Mouse (Mus musculus) liver, adult 2 months (tissue): ENCODE results near the gene Krt80. TPM values are rescaled to one million over a fixed set of nuclear protein-coding genes. Genes with fewer than 3 reads are reported as not detected.

Experiments
- DNase-seq: peaks from one replicate; pipeline ENCODE4 v3.0.0-alpha.2; 2011; ENCODE audit warnings: low read depth, low spot score; ENCODE audit errors: extremely low read depth
- H3K27ac ChIP-seq: fragments of 200-500 bp; replicated peaks from 2 replicates; pipeline ENCODE4 v1.5.1; 2012; ENCODE audit warnings: low read depth, mild to moderate bottlenecking, control low read depth, inconsistent platforms, low read length; ENCODE audit not compliant: insufficient read depth
- H3K27me3 ChIP-seq: fragments of 200-500 bp; 2 replicates; pipeline ENCODE4 v1.6.1; 2012; ENCODE audit warnings: mild to moderate bottlenecking, moderate library complexity, low read length, inconsistent platforms; ENCODE audit not compliant: control insufficient read depth, insufficient read depth
- H3K36me3 ChIP-seq: fragments of 200-500 bp; 2 replicates; pipeline ENCODE4 v1.6.1; 2012; ENCODE audit warnings: low read length, inconsistent platforms; ENCODE audit not compliant: control insufficient read depth, insufficient read depth
- H3K4me1 ChIP-seq: fragments of 200-500 bp; 2 replicates; pipeline ENCODE4 v1.6.1; 2011; ENCODE audit warnings: low read length; ENCODE audit not compliant: control insufficient read depth, insufficient read depth
- H3K4me3 ChIP-seq: fragments of 200-500 bp; 2 replicates; pipeline ENCODE4 v1.5.1; 2011; ENCODE audit warnings: low read depth, mild to moderate bottlenecking, control low read depth, low read length, moderate library complexity; ENCODE audit not compliant: insufficient read depth
- H3K79me2 ChIP-seq: fragments of 200-500 bp; 2 replicates; pipeline ENCODE4 v1.6.1; 2012; ENCODE audit warnings: inconsistent platforms, mild to moderate bottlenecking, low read length, moderate library complexity; ENCODE audit not compliant: control insufficient read depth, insufficient read depth
- H3K9ac ChIP-seq: fragments of 200-500 bp; 2 replicates; pipeline ENCODE4 v1.6.1; 2012; ENCODE audit warnings: low read depth, mild to moderate bottlenecking, control low read depth, inconsistent platforms, low read length
- CTCF ChIP-seq: fragments of 200-500 bp; IDR thresholded peaks from 2 replicates; pipeline ENCODE4 v1.5.1; 2011; ENCODE audit warnings: low read depth, low read length, control low read depth
- POLR2A ChIP-seq: fragments of 200-500 bp; IDR thresholded peaks from 2 replicates; pipeline ENCODE4 v1.6.1; 2011; ENCODE audit warnings: low read length, control low read depth; ENCODE audit not compliant: insufficient read depth; ENCODE audit errors: extremely low read depth
- WGBS: fragments of 180-500 bp; shearing (Covaris S2); methylation state at CpG from one replicate; pipeline ENCODE4 v1.1.7; 2018; 5-methylcytosine and 5-hydroxymethylcytosine counted together
- polyA plus RNA-seq: library from polyadenylated mRNA; depleted of rRNA; stranded (reverse); fragments of >200 nt; gene quantifications from 2 replicates; pipeline ENCODE4 v1.2.3, GENCODE M21; 2012
- total RNA-seq: library from RNA; depleted of rRNA; stranded (reverse); fragments of >200 nt; gene quantifications from 2 replicates; pipeline ENCODE4 v1.2.3, GENCODE M21; 2014

Gene Krt80
- total and polyA plus RNA-seq, 2 experiments = 0.09 to 0.46 TPM

GRCm38 (mm10) chr15:101315378-101315777, 54.6 kb downstream of the Krt80 start:
- no peaks in the 10 kb centered on the region for H3K4me1 ChIP-seq
- TF ChIP-seq CTCF (no peak), POLR2A (no peak)

GRCm38 (mm10) chr15:101312006-101312405, 58.0 kb downstream of the Krt80 start:
- no peaks in the 10 kb centered on the region for H3K4me1 ChIP-seq
- WGBS = 88% methylated on average over 6 of the region's 6 CpGs
- H3K27ac ChIP-seq = no peak overlapping the region
- TF ChIP-seq POLR2A (no peak), CTCF (no peak)
- no peaks in the 10 kb centered on the region for H3K36me3 ChIP-seq
- no peaks in the 10 kb centered on the region for H3K79me2 ChIP-seq
- H3K27me3 ChIP-seq = no peaks in the 10 kb centered on the region
- no peak overlapping the region for H3K4me3 ChIP-seq
- no peak for DNase-seq
- no peak overlapping the region for H3K9ac ChIP-seq

More at GRCm38 (mm10) chr15:101315378-101315777, 54.6 kb downstream of the Krt80 start:
- Histone ChIP-seq H3K4me3 (no peak overlapping the region), H3K27ac (no peak overlapping the region), H3K36me3 (no peaks in the 10 kb centered on the region), H3K9ac (no peak overlapping the region), H3K27me3 (no peaks in the 10 kb centered on the region), H3K79me2 (no peaks in the 10 kb centered on the region)
- DNase-seq = no peak
- 84% methylated on average over 4 of the region's 4 CpGs for WGBS

- WGBS = 65% methylated on average over 14 of the region's 15 CpGs
- TF ChIP-seq CTCF (no peak), POLR2A (no peak)
- Histone ChIP-seq H3K27me3 (no peaks in the 10 kb centered on the region), H3K4me3 (no peak overlapping the region), H3K79me2 (no peaks in the 10 kb centered on the region), H3K9ac (no peak overlapping the region), H3K36me3 (no peaks in the 10 kb centered on the region), H3K4me1 (no peaks in the 10 kb centered on the region), H3K27ac (no peak overlapping the region)
- no peak for DNase-seq
Observed at GRCm38 (mm10) chr15:101311087-101311770, 58.7 kb downstream of the Krt80 start.

- WGBS = 48% methylated on average over 5 of the region's 5 CpGs
- no peak for DNase-seq
- H3K27ac ChIP-seq = no peak overlapping the region
Observed at GRCm38 (mm10) chr15:101309493-101309892, 60.5 kb downstream of the Krt80 start.

GRCm38 (mm10) chr15:101308440-101309348, 61.3 kb downstream of the Krt80 start:
- TF ChIP-seq POLR2A (no peak), CTCF (no peak)
- no peak for DNase-seq
- no peaks in the 10 kb centered on the region for H3K36me3 ChIP-seq
- H3K9ac ChIP-seq = no peak overlapping the region
- WGBS = 75% methylated on average over 13 of the region's 13 CpGs
- H3K79me2 ChIP-seq = no peaks in the 10 kb centered on the region
- no peak overlapping the region for H3K4me3 ChIP-seq
- no peak overlapping the region for H3K27ac ChIP-seq
- no peaks in the 10 kb centered on the region for H3K27me3 ChIP-seq
- no peaks in the 10 kb centered on the region for H3K4me1 ChIP-seq

More at GRCm38 (mm10) chr15:101309493-101309892, 60.5 kb downstream of the Krt80 start:
- H3K36me3 ChIP-seq = no peaks in the 10 kb centered on the region
- no peak overlapping the region for H3K4me3 ChIP-seq
- H3K79me2 ChIP-seq = no peaks in the 10 kb centered on the region
- no peak overlapping the region for H3K9ac ChIP-seq
- H3K4me1 ChIP-seq = no peaks in the 10 kb centered on the region
- no peaks in the 10 kb centered on the region for H3K27me3 ChIP-seq
- TF ChIP-seq CTCF (no peak), POLR2A (no peak)
